Mouse (Mus musculus): ENCODE data around the gene Flt4.

The Flt4 gene

DNA sequence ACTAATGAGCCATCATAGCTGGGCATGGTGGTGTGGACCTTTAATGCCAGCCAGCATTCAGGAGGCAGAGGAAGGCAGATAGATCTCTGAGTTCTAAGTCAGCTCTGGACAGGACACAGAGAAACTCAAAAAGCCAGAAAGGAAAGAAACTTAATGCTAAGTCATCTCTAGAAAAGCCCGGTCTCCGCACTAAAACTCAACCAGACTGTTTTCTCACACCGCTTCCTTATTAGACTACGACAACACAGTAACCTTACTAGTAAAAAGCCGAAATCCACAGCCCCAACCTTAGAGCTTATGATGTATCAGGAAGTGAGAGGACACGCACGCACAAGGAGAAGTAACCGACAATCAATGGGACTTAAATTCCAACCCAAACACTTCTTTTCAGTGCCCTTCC is 93.0 kb downstream of the Flt4 start:
- no peak for DNase-seq

Data from cerebellum, postnatal 36 days (tissue).